Comparison of ENCODE assay signal across 9 mouse cellular contexts in the genomic region with DNA sequence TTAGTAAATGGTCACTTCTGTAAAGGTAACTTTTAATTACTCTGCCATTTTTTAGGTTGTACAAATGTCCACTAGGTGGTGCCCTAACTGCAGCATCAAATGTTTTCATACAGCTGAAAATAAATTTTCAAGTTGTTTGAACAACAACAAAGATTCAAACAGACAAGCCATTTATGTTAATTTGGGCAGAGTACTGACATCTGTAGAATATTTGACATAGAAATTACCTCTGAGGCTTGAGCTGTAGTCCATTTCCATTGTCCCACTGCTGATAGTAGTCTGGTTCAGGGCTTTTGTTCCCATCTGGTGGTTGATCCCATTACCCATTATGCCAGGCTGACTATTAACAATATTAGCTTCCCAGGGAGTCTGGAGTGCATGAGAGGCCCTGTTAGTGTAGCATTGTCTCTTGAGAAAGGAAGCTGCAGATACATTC.
DNase-seq lines count a peak whose midpoint lies in the region; ATAC-seq and TF ChIP-seq lines count a peak whose summit lies in the region.
"Had no signal": no experiment of that assay in that cellular context is flagged by ENCODE, and none has a peak within 500 bp of the region (broad histone marks: within the 10 kb centered on the region; RNA-seq: fewer than 3 reads in every experiment).

No protein-coding gene starts in this region.

- DNase-seq in forebrain, embryonic 11.5 days (ENCODE audit: low spot score) = no peak
- DNase-seq in forebrain, embryonic 10.5 days (ENCODE audit: extremely low spot score, low spot score) = no peak
- no peak for DNase-seq in neural tube, embryonic 10.5 days (ENCODE audit: extremely low spot score, low spot score)
- DNase-seq in forelimb bud, embryonic 11.5 days (ENCODE audit: low read depth, low spot score) = peak; percentile 37
- no peak for DNase-seq in stomach, postnatal 0 days (ENCODE audit: low spot score)
- no peak for DNase-seq in left cerebral cortex, postnatal 25 days (ENCODE audit: low spot score in 2 of 2)
- no peak for DNase-seq in ovary, postnatal 10 days (ENCODE audit: low spot score)

- H3K27ac ChIP-seq in forebrain, embryonic 11.5 days (ENCODE audit: low read depth, low read length) = no peak overlapping the region
- no peak overlapping the region for H3K27ac ChIP-seq in forebrain, embryonic 10.5 days
- H3K27ac ChIP-seq in neural tube, embryonic 12.5 days = no peak overlapping the region
- H3K27ac ChIP-seq in stomach, postnatal 0 days (replicated peaks) = no peak overlapping the region
- H3K27ac ChIP-seq: heart, embryonic 15.5 days had no signal

- H3K36me3 ChIP-seq in forebrain, embryonic 11.5 days (ENCODE audit: control insufficient read depth, insufficient read depth, low read length) = no peaks in the 10 kb centered on the region
- peaks cover 3% of the 10 kb centered on the region; the same call in 1 of the 2 replicates for H3K36me3 ChIP-seq in forebrain, embryonic 10.5 days (replicated peaks)
- H3K36me3 ChIP-seq in neural tube, embryonic 12.5 days = no peaks in the 10 kb centered on the region
- H3K36me3 ChIP-seq in stomach, postnatal 0 days (ENCODE audit: control insufficient read depth, insufficient read depth, low read length) = no peaks in the 10 kb centered on the region
- H3K36me3 ChIP-seq: heart, embryonic 15.5 days had no signal

- TF ChIP-seq CTCF in stomach, postnatal 0 days (IDR thresholded peaks at IDR 0.05; ENCODE audit: low read depth) = peak; percentile 82

- H3K9ac ChIP-seq in forebrain, embryonic 11.5 days (ENCODE audit: low read length) = no peak overlapping the region
- no peak overlapping the region for H3K9ac ChIP-seq in neural tube, embryonic 12.5 days
- H3K9ac ChIP-seq in stomach, postnatal 0 days (ENCODE audit: low read length) = no peak overlapping the region
- H3K9ac ChIP-seq: heart, embryonic 15.5 days had no signal

- H3K27me3 ChIP-seq in forebrain, embryonic 11.5 days (ENCODE audit: control insufficient read depth, insufficient read depth, low read length) = no peaks in the 10 kb centered on the region
- peaks cover 11% of the 10 kb centered on the region; the same call in 1 of the 2 replicates for H3K27me3 ChIP-seq in forebrain, embryonic 10.5 days (ENCODE audit: poor library complexity, severe bottlenecking)
- H3K27me3 ChIP-seq in neural tube, embryonic 12.5 days (replicated peaks) = no peaks in the 10 kb centered on the region
- no peaks in the 10 kb centered on the region for H3K27me3 ChIP-seq in stomach, postnatal 0 days (ENCODE audit: control insufficient read depth, insufficient read depth, low read length)
- H3K27me3 ChIP-seq: heart, embryonic 15.5 days had no signal

- intact Hi-C loops in left cerebral cortex, postnatal 25 days (cut with DNase I) = no loop called here

- H3K4me1 ChIP-seq in forebrain, embryonic 11.5 days (replicated peaks; ENCODE audit: control insufficient read depth, insufficient read depth, low read length) = peaks cover 2% of the 10 kb centered on the region; the same call in 1 of the 2 replicates
- H3K4me1 ChIP-seq in forebrain, embryonic 10.5 days = peaks cover 23% of the 10 kb centered on the region
- no peaks in the 10 kb centered on the region for H3K4me1 ChIP-seq in neural tube, embryonic 12.5 days
- no peaks in the 10 kb centered on the region for H3K4me1 ChIP-seq in stomach, postnatal 0 days (replicated peaks; ENCODE audit: control insufficient read depth, insufficient read depth)
- H3K4me1 ChIP-seq: heart, embryonic 15.5 days had no signal

- no peak overlapping the region for H3K4me2 ChIP-seq in forebrain, embryonic 11.5 days (ENCODE audit: low read depth, low read length, severe bottlenecking)
- H3K4me2 ChIP-seq in neural tube, embryonic 12.5 days (replicated peaks) = no peak overlapping the region
- H3K4me2 ChIP-seq in stomach, postnatal 0 days (replicated peaks; ENCODE audit: low read depth) = no peak overlapping the region
- H3K4me2 ChIP-seq: heart, embryonic 15.5 days had no signal

- H3K9me3 ChIP-seq in forebrain, embryonic 11.5 days (ENCODE audit: control insufficient read depth, low read length) = no peaks in the 10 kb centered on the region
- no peaks in the 10 kb centered on the region for H3K9me3 ChIP-seq in forebrain, embryonic 10.5 days
- no peaks in the 10 kb centered on the region for H3K9me3 ChIP-seq in neural tube, embryonic 12.5 days
- H3K9me3 ChIP-seq in stomach, postnatal 0 days (ENCODE audit: control insufficient read depth, low read length) = no peaks in the 10 kb centered on the region
- H3K9me3 ChIP-seq: heart, embryonic 15.5 days had no signal

- ATAC-seq in forebrain, embryonic 11.5 days (replicated peaks; ENCODE audit: low FRiP score) = peak; percentile 80
- peak; percentile 56; the same call in 1 of the 2 replicates for ATAC-seq in neural tube, embryonic 12.5 days (ENCODE audit: low FRiP score, low read depth)
- ATAC-seq in stomach, postnatal 0 days (ENCODE audit: low FRiP score, low TSS enrichment) = no peak

- no peak overlapping the region for H3K4me3 ChIP-seq in forebrain, embryonic 11.5 days (ENCODE audit: low read depth, low read length)
- no peak overlapping the region for H3K4me3 ChIP-seq in forebrain, embryonic 10.5 days
- H3K4me3 ChIP-seq in neural tube, embryonic 12.5 days = no peak overlapping the region
- no peak overlapping the region for H3K4me3 ChIP-seq in stomach, postnatal 0 days (ENCODE audit: low read depth, low read length)
- H3K4me3 ChIP-seq: heart, embryonic 15.5 days had no signal

- no peak for TF ChIP-seq EP300 in stomach, postnatal 0 days (optimal IDR thresholded peaks at IDR 0.05)
